Mouse (Mus musculus) left cerebral cortex, postnatal 4 days (tissue): ENCODE measurements around the gene Spata13. TPM values are rescaled to one million over a fixed set of nuclear protein-coding genes. Genes with fewer than 3 reads are reported as not detected.

Source experiments
- DNase-seq: peaks from one replicate; pipeline ENCODE4 v3.0.0-alpha.2; 2022
- intact Hi-C: fragments of 180-260 bp; cut with DNase I; formaldehyde crosslinking; loops from one replicate; pipeline ENCODE4 v1.15.1; 2025
- total RNA-seq, 2 experiments: library from RNA; stranded (reverse); gene quantifications; 2 replicates each; pipeline ENCODE4 v1.2.3; 2021

The Spata13 gene
- total RNA-seq, 2 experiments from 2014 or later: 19.2 to 22.3 TPM

DNA sequence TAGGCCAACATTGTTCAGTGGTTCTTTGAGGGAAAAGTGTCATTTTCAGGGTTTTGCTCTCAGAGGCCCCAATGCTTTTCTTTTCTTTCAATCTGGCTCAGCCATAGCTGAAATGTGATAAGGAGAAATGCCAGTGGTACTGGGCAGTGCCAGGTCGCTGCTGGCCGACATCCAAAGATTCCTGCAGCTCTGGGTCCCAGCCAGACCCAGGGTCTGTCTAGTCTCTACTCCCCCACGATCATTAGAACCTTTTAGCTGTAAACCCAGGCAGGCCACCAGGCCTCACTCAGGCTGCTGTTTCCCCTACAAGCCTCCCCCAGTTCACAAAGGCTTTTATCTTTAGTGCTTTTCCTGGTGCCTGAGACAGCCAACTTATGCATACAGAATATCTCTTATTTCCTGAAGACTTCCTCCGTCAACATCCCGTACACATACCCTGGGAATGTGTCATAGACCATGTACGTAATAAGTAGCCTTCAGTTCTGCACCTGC is 107.7 kb downstream of the Spata13 start:
- intact Hi-C loops: no loop called here
- DNase-seq: peak; percentile 88

DNA sequence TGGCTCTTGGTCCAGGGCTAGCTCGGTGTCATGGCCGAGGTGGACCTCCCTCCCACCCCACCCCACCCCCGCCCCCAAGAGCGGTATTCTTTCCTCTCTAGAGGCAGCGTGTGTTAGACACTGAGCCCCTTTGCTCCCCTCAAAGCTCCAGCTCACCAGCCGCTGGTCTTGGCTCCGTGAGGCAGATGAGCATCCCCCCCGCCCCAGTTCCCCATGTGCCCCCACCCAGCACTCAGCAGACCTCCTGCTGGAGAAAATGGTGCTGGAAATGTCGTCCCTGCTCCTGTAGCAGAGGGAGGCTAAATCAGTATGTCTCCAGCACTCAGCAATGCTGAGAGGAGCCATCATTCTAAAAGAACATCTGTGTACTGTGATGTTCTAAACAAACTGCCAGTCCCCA is 109.9 kb downstream of the Spata13 start:
- DNase-seq: no peak
- intact Hi-C loops: no loop called here

DNA sequence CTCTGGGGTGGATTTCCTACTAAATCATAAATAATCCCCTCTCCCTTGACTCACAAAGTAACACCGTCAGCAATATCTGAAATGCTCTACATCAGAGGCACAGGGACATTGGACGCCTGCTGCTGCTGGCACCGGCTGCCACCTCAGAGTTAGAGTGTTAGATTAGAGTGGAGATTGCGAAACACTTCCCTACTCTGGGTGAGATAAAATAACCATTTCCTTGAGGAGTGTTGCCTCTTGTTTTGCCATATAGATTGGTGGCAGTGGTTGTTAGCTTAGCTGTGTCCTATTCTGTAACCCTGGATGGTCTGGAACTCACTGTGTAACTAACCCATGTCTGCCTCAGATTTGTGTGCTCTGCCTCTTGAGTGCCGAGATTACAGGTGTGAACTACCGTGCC is 111.4 kb downstream of the Spata13 start:
- DNase-seq: no peak
- intact Hi-C loops: no loop called here

DNA sequence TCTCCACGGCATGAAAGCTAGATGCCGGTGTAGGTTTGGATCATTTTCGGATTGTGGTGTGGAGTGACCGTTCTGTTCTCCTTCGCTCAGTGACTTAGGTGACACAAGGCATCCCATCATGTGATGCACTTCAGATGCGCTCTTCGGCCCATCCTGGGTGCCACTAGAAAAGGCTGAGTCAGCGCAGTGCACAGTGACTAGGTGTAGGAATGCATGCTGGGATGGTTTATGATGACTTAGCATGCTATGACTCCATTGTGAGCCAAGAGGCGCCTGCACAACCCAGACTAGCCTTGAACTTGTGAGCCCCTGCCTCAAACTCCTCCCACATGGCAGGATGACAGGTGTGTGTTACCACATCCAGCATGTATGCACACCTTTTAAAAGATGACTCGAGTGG is 112.3 kb downstream of the Spata13 start:
- DNase-seq: no peak
- intact Hi-C loops: no loop called here

DNA sequence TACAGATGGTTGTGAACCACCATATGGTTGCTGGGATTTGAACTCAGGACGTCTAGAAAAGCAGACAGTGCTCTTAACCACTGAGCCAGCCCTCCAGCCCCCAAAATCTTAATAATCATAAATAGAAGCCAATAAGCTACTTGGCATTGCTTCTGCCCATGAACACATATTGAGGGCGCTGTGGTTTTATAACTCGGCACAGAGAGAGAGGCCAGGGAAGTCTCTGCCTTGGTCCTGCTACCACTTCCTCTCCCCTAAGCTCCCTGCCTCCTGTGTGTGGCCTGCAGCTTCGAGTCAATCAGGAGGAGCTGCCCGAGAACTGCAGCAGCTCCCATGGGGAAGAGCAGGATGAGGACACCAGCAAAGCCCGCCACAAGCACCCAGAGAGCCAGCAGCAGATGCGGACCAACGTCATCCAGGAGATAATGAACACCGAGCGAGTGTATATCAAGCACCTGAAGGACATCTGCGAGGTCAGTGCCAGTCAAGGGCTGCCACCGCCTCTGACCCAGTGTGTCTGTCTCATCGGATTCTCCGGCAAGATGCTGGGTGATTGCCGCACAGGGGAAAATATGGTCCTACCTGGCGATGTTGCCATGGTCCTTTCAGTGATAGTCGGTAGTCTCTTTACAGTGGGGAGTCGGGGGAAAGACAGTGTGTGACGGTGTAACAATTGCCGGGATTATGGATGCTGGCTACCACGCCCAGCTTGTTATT is 113.5 kb downstream of the Spata13 start:
- intact Hi-C loops: no loop called here
- no peak for DNase-seq

DNA sequence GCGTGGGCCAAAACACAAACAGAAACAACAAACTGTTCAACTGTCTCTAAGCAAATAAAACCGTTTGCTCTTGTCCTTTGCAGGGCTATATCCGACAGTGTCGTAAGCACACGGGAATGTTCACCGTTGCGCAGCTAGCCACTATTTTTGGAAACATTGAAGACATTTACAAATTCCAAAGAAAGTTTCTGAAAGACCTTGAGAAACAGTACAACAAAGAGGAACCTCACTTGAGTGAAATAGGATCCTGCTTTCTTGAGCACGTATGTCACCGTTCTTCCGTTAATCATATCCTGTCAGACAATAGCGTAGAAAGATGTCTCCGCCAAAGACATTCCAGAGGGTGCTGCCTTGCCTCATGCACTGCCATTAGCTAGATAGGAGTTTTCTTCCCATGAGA is 116.1 kb downstream of the Spata13 start:
- no peak for DNase-seq
- intact Hi-C loops: no loop called here

DNA sequence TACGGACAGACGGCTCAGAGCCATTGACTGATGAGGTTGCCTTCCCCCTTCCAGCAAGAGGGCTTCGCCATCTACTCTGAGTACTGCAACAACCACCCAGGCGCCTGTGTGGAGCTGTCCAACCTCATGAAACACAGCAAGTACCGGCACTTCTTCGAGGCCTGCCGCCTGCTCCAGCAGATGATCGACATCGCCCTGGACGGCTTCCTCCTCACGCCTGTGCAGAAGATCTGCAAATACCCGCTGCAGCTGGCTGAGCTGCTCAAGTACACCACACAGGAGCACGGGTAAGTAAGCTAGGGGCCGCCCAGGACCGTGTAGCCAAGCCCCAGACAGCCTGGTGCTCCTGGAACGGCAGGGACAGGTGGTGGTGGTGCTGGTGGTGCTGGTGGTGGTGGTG is 117.8 kb downstream of the Spata13 start:
- intact Hi-C loops: no loop called here
- DNase-seq: no peak

DNA sequence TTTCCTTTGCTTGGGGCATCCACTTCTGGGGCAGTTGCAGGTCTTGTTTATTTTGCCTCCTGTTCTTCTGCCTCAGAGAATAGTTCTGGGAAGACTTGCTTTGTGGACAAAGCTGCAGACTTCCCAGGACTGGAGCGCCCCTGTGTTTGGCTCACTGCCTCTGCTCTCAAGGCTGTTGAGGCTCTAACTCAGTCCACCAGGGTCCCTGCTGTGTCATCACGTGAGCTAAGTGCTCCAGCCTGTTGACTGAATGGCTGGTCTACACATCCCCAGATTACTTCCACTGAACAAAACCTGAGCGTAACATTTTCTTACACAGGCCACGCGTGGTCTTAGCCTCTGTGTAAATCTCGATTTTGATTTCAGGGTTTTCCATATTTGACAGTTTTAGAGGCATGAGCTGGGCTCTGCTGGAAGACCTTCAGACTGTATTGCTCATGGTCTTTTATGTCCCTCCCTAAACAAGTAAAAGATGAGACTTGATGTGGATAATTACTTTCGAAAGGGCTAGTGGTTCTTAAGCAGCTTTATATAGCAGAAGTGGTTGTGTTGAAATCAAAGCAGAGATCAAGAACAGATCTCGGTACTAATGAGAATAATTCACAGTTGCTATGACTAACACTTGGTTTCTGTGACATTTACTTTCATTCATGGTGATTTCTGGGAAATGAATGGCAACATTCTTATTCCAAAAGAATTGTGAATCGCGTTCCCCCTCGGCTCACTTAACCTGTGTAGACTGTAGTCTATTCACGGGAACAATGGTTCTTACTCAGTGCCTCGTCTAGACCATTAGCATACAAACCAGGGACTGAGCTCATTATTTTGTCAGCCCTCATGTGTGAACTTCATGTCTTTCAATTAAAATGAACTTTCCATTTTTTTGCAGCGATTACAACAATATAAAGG is 119.3 kb downstream of the Spata13 start:
- intact Hi-C loops: no loop called here
- DNase-seq: peak; percentile 74

DNA sequence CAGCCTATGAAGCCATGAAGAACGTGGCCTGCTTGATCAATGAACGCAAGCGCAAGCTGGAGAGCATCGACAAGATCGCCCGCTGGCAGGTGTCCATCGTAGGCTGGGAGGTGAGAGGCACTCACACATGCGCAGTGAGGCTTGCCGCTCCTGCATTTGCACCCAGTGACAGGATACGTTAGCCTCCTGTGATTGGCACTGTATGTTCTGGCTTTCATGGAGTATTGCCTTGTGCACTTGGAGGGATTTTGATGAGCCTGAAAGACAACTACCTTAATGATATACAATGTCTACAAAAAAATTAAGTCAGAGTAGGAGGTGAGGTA is 120.0 kb downstream of the Spata13 start:
- no peak for DNase-seq
- intact Hi-C loops: no loop called here

DNA sequence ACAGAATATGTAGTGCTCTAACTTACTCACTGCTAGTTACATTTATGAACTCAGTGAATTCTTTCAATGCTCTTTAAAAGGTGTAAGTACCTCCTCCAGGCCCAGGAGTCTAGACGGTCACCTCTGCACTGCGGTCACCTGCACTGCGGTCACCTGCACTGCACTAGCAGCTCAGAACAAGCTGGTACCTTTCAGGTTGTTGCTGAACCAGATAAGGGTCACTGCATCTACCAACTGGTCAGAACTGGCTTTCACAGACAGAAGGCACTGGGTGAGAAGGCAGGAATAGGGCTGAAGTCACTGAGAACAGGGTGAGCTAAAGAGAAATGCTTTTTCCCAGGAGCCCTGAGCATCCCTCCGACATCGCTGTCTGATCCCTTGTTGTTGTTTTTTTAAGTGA is 120.9 kb downstream of the Spata13 start:
- DNase-seq: no peak
- intact Hi-C loops: no loop called here

DNA sequence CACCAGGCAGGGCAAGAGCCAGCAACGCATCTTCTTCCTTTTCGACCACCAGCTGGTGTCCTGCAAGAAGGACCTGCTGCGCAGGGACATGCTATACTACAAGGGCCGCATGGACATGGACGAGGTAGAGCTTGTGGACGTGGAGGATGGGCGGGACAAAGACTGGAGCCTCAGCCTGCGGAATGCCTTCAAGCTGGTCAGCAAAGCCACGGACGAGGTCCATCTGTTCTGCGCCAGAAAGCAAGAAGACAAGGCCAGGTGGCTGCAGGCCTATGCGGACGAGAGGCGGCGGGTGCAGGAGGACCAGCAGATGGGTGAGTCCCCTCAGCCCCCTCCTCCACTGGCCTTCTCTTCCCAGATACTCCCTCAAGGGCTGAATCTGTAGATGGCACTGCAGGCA is 122.5 kb downstream of the Spata13 start:
- intact Hi-C loops: no loop called here

DNA sequence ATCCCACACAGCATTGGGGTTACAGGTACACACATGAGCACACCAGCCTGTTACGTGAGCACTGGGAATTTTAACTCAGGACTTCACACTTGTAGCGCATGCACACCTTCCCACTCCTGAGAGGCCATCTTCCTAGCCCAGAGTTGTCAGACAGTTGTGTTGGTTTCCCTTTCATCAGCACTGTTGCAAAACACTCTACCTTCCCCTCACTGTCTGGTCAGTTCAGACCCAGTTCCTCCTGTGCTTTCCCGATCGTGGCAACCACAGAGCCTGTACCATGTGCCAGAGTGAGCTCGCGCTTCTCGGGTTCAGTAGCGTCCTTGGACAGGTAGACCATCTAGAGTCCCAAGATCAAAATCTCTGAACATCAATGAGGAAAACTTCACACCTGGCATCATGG is 123.5 kb downstream of the Spata13 start:
- intact Hi-C loops: no loop called here
- no peak for DNase-seq

More for the DNA sequence above, 122.5 kb downstream of the Spata13 start:
- DNase-seq: peak; percentile 63

DNA sequence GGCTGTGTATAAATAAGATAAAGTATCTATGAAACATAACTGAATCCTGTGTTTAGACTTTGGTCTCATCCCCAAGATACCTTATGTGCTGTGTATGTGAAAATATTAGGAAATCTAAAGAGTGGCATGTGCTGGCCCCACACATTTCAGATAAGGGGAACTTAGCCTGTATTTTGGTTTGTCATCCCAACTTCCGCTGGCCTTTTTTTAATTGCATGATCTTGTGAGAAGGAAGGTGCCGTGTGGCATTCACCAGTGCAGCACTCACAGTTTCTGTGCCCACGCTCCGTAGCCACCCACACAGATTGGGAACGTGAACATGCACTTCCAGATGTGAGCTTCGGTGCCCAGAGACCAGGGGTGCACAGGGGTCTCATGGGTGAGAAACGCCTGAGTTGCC is 123.9 kb downstream of the Spata13 start:
- intact Hi-C loops: no loop called here

DNA sequence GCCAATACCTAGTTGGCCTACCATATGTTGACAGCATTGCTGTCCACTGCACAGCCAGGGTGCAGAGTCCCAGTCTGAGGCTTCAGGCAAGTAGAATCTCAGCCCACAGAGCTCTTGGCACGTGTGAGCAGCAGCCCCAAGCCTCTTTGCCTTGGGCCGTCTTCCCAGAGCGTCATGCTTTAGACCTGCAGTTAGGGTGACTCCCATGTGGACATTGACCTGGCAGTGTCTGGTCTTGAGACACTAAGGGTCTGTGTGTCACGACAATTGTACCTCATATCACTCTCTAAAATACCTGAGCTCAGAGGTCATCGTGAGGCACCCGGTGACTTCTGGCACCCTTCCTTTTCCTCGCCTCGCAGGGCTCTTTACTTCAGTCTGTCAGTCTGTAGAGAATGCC is 125.3 kb downstream of the Spata13 start:
- no peak for DNase-seq
- intact Hi-C loops: no loop called here

More for the DNA sequence above, 123.9 kb downstream of the Spata13 start:
- no peak for DNase-seq

DNA sequence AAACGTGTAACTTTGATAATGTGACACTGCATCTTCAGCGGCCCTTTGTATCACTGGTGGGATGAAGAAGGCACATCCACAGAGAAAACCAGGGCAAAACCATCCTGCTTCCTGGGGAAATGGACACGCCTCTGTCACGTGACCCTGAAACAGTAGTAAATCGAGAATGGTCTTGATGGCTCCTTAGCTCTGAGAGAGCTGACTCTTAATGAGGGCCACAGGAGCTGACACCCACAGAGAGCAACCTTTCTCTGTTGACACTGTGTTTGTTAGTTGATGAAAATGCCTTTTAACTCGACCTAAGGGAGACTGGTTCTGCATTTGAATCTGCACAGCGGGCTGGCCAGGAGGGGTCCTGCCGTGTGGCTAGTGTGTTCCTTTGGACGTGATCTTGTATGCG is 128.0 kb downstream of the Spata13 start:
- intact Hi-C loops: no loop called here
- DNase-seq: no peak

DNA sequence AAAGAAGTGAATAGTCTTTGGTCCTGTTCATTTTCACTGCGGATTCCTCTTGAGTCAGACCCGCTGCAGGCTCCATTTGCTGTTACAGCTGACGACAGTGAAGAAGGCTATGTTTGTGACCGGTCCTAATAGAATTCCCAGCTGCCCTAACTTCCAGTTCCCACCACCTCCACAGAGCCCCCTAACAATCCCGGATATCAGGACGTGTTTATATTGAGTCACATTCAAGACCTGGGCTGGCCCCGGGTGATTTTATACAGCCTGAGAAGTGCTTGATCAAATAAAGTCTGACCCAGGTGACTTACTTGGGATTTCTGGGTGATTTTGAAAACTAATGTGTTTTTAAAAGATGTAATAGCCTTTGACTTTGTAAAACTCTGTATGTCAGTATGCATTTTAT is 129.0 kb downstream of the Spata13 start:
- DNase-seq: no peak
- intact Hi-C loops: no loop called here

DNA sequence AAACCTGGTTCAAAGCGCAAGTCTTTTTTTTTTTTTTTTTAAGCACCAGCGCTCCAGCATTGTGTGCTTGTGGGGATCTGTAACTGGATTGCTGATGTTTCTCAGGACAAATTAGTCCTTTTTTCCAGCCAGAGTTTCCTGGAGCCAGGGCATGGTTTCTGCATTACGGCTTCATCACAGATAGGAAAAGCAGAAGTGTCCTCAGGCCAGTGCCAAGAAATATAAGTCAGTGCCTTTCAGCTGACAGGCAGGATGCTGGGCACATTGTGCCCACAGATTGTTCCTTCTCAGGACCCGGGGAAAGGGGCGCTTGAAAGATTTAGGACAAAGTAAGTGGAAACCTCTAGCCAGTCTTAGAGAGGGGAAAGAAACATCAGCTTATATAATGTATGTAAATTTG is 129.9 kb downstream of the Spata13 start:
- intact Hi-C loops: no loop called here
- no peak for DNase-seq

DNA sequence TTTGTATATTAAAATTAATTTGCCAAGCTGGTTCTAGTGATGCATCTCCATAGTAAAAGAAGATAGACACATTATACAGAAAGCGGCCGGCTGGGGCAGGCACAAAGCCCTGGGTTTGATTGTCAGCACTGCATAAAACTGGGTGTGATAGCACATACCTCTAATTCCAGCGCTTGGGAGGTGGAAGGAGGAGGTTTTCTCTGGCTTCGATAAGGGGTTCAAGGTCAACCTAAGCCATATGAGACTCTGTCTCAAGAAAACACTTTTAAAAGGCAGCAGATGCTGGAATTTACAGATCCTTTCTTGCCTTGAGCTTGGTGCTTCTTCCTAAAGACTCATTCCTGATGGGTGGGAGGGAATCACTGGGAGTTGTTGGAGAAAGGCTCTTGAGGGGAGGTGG is 130.7 kb downstream of the Spata13 start:
- DNase-seq: no peak
- intact Hi-C loops: no loop called here

DNA sequence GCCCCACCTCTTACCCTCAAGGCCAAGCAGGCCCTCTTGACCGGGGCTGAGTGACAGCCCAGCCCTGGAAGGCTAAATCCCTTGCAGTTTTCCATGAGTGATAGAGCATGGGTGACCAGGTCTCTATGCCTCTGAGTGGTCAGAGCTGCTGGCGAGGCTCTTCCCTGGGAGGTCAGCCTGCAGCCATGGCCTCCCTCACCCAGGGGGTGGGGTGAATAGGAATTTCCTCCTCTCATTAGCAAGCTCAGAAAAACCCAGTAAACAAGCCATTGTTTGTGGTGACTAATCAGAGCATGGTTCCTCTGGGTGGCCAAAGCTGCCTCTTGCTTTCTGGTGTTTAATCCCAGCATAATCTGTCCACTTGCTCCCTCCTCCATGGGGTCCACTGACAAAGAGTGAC is 131.2 kb downstream of the Spata13 start:
- intact Hi-C loops: no loop called here
- DNase-seq: no peak

DNA sequence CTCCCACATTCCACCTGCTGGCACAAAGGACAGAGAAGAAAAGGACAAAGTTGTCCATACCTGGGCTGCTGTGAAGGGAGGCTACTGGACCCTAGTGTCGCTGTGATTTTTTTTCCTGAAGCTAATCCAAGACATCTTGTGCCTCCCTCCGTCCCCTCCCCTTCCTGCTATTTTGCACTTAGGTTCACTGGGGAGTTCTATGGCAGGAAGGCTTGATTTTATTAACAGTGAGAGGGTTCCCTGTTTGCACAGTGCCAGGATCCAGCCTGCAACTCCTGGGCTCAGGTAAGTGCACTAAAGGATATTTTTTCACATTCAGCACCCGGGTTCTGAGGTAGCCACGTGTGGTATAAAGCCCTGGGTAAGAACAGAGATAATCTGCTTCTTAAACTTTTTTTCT is 134.1 kb downstream of the Spata13 start, which contains the start of gene C1qtnf9:
Gene C1qtnf9 (plus strand): TSS at position 251 of the 400 bp plus-strand sequence.
- intact Hi-C loops: no loop called here
- DNase-seq: no peak

DNA sequence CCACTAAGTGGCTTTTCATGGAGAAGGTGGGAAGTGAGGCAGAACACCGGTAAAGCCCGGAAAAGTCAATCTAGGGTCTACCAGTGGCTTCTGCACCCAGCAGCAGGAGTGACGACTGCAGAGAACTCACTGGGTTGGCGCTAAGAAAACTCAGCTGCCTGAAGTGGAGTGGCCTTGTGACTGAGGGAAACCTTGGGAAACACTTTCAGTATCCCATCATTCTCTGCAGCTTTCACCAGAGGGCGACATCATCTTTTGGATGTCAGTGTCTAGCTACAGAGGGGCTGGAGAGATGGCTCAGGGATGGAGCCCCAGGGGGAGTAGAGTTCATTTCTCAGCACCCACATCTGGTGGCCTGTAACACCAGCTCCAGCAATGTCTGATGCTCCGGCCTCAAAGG is 135.5 kb downstream of the Spata13 start:
- intact Hi-C loops: no loop called here
- DNase-seq: no peak

DNA sequence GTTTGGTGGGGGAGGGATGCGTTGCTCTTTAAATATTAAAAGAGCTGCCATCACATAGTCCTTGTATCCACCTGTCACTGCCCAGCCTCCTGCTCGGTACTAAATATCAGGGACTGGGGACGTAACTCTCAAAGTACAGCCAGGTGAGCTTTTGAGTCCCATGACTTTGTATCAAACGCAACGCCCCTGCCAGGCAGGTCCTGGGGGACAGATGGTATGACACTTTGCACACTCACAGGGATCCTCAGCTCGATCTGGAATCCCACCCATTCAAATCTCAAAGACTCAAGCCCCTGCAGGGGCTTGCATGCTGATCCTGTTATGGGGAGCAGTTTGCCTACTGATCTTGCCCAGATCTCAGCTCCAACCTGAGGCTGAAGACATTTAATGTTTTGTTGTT is 136.8 kb downstream of the Spata13 start:
- DNase-seq: no peak
- intact Hi-C loops: loop anchor here (5.0 kb wide), 1 partner anchor 258 kb away; no protein-coding TSS in a partner anchor
